Mouse (Mus musculus): ENCODE data around the gene Pdzrn3. TPM values are rescaled to one million over a fixed set of nuclear protein-coding genes. Genes with fewer than 3 reads are reported as not detected.

The Pdzrn3 gene
- polyA plus RNA-seq, 2 experiments: 16.5 to 37.9 TPM

GRCm38 (mm10) chr6:101348496-101348895 lies 29.2 kb downstream of the Pdzrn3 start:
- WGBS: 86% methylated on average over 5 of the region's 5 CpGs
- DNase-seq (ENCODE audit: low spot score) (no peak), ATAC-seq (ENCODE audit: low FRiP score, low read depth) (no peak)
- Histone ChIP-seq H3K36me3 (ENCODE audit: control insufficient read depth, insufficient read depth, low read length) (peaks cover 5% of the 10 kb centered on the region; the same call in 1 of the 2 replicates), H3K27me3 (ENCODE audit: control insufficient read depth, insufficient read depth, low read length) (no peaks in the 10 kb centered on the region), H3K9me3 (ENCODE audit: control insufficient read depth, low read length) (no peaks in the 10 kb centered on the region), H3K4me1 (ENCODE audit: control insufficient read depth, insufficient read depth, low read length) (0 out of 2 replicates have a peak, but pooled peaks cover 11% of the 10 kb centered on the region), H3K27ac (replicated peaks; ENCODE audit: low read depth, low read length) (no peak overlapping the region), H3K9ac (ENCODE audit: low read depth, low read length, severe bottlenecking) (no peak overlapping the region), H3K4me3 (replicated peaks; ENCODE audit: low read length) (no peak overlapping the region), H3K4me2 (replicated peaks; ENCODE audit: low read depth, low read length, severe bottlenecking) (no peak overlapping the region)
- no peak for TF ChIP-seq POLR2A (IDR thresholded peaks at IDR 0.05; ENCODE audit: borderline replicate concordance, extremely low read depth, insufficient read depth, insufficient read length)

- Histone ChIP-seq H3K9ac (ENCODE audit: low read depth, low read length, severe bottlenecking) (no peak overlapping the region), H3K4me3 (replicated peaks; ENCODE audit: low read length) (no peak overlapping the region), H3K4me2 (replicated peaks; ENCODE audit: low read depth, low read length, severe bottlenecking) (no peak overlapping the region), H3K27me3 (ENCODE audit: control insufficient read depth, insufficient read depth, low read length) (no peaks in the 10 kb centered on the region), H3K27ac (replicated peaks; ENCODE audit: low read depth, low read length) (no peak overlapping the region), H3K4me1 (ENCODE audit: control insufficient read depth, insufficient read depth, low read length) (peaks cover 12% of the 10 kb centered on the region), H3K9me3 (ENCODE audit: control insufficient read depth, low read length) (no peaks in the 10 kb centered on the region), H3K36me3 (ENCODE audit: control insufficient read depth, insufficient read depth, low read length) (no peaks in the 10 kb centered on the region)
- DNase-seq (ENCODE audit: low spot score): no peak
- ATAC-seq (ENCODE audit: low FRiP score, low read depth): peak; percentile 53
- TF ChIP-seq POLR2A (IDR thresholded peaks at IDR 0.05; ENCODE audit: borderline replicate concordance, extremely low read depth, insufficient read depth, insufficient read length): no peak
- 88% methylated on average over 7 of the region's 7 CpGs for WGBS
These were observed 37.6 kb downstream of the Pdzrn3 start for GRCm38 (mm10) chr6:101340051-101340450.

- Histone ChIP-seq H3K27me3 (ENCODE audit: control insufficient read depth, insufficient read depth, low read length) (no peaks in the 10 kb centered on the region), H3K4me2 (replicated peaks; ENCODE audit: low read depth, low read length, severe bottlenecking) (no peak overlapping the region), H3K9ac (ENCODE audit: low read depth, low read length, severe bottlenecking) (no peak overlapping the region), H3K4me3 (replicated peaks; ENCODE audit: low read length) (no peak overlapping the region), H3K9me3 (ENCODE audit: control insufficient read depth, low read length) (no peaks in the 10 kb centered on the region), H3K36me3 (ENCODE audit: control insufficient read depth, insufficient read depth, low read length) (no peaks in the 10 kb centered on the region), H3K27ac (replicated peaks; ENCODE audit: low read depth, low read length) (no peak overlapping the region), H3K4me1 (ENCODE audit: control insufficient read depth, insufficient read depth, low read length) (peaks cover 20% of the 10 kb centered on the region)
- DNase-seq (ENCODE audit: low spot score) (no peak), ATAC-seq (ENCODE audit: low FRiP score, low read depth) (no peak)
- 65% methylated on average over 10 of the region's 10 CpGs for WGBS
- no peak for TF ChIP-seq POLR2A (IDR thresholded peaks at IDR 0.05; ENCODE audit: borderline replicate concordance, extremely low read depth, insufficient read depth, insufficient read length)
These were observed 39.7 kb downstream of the Pdzrn3 start for GRCm38 (mm10) chr6:101337842-101338528.

GRCm38 (mm10) chr6:101336660-101337059 lies 41.0 kb downstream of the Pdzrn3 start:
- Histone ChIP-seq H3K4me3 (replicated peaks; ENCODE audit: low read length) (no peak overlapping the region), H3K4me2 (replicated peaks; ENCODE audit: low read depth, low read length, severe bottlenecking) (no peak overlapping the region), H3K27ac (replicated peaks; ENCODE audit: low read depth, low read length) (no peak overlapping the region), H3K27me3 (ENCODE audit: control insufficient read depth, insufficient read depth, low read length) (no peaks in the 10 kb centered on the region), H3K9me3 (ENCODE audit: control insufficient read depth, low read length) (no peaks in the 10 kb centered on the region), H3K4me1 (ENCODE audit: control insufficient read depth, insufficient read depth, low read length) (peaks cover 30% of the 10 kb centered on the region), H3K9ac (ENCODE audit: low read depth, low read length, severe bottlenecking) (no peak overlapping the region), H3K36me3 (ENCODE audit: control insufficient read depth, insufficient read depth, low read length) (no peaks in the 10 kb centered on the region)
- no peak for DNase-seq (ENCODE audit: low spot score)
- WGBS: 90% methylated on average over 10 of the region's 10 CpGs
- no peak for TF ChIP-seq POLR2A (IDR thresholded peaks at IDR 0.05; ENCODE audit: borderline replicate concordance, extremely low read depth, insufficient read depth, insufficient read length)
- no peak for ATAC-seq (ENCODE audit: low FRiP score, low read depth)

- no peak overlapping the region for H3K4me2 ChIP-seq (replicated peaks; ENCODE audit: low read depth, low read length, severe bottlenecking)
- H3K4me1 ChIP-seq (ENCODE audit: control insufficient read depth, insufficient read depth, low read length): peaks cover 31% of the 10 kb centered on the region
- H3K9ac ChIP-seq (ENCODE audit: low read depth, low read length, severe bottlenecking): no peak overlapping the region
- H3K27me3 ChIP-seq (ENCODE audit: control insufficient read depth, insufficient read depth, low read length): no peaks in the 10 kb centered on the region
- no peak overlapping the region for H3K4me3 ChIP-seq (replicated peaks; ENCODE audit: low read length)
- no peak for DNase-seq (ENCODE audit: low spot score)
- H3K27ac ChIP-seq (replicated peaks; ENCODE audit: low read depth, low read length): no peak overlapping the region
- no peak for TF ChIP-seq POLR2A (IDR thresholded peaks at IDR 0.05; ENCODE audit: borderline replicate concordance, extremely low read depth, insufficient read depth, insufficient read length)
- ATAC-seq (ENCODE audit: low FRiP score, low read depth): no peak
- WGBS: 83% methylated on average over 1 of the region's 1 CpGs
- no peaks in the 10 kb centered on the region for H3K9me3 ChIP-seq (ENCODE audit: control insufficient read depth, low read length)
- no peaks in the 10 kb centered on the region for H3K36me3 ChIP-seq (ENCODE audit: control insufficient read depth, insufficient read depth, low read length)
These were observed 42.0 kb downstream of the Pdzrn3 start for GRCm38 (mm10) chr6:101335744-101336143.
